Mouse (Mus musculus) intestine, embryonic 14.5 days (tissue): ENCODE measurements around the gene Cwc22. TPM values are rescaled to one million over a fixed set of nuclear protein-coding genes. Genes with fewer than 3 reads are reported as not detected.
"Not testable (repeated sequence)": the region's sequence is repeated elsewhere in the genome, so short reads cannot be mapped to it uniquely, and the experiment has no call there.

Source experiments
- ATAC-seq: fragments of 200-750 bp; cut with Nextera tagmentation; replicated peaks from 2 replicates; pipeline ENCODE4 v1.8.0; 2017; ENCODE audit warnings: low read depth, moderate number of reproducible peaks, moderate TSS enrichment, moderate library complexity; ENCODE audit not compliant: low FRiP score, low TSS enrichment
- DNase-seq: peaks from one replicate; pipeline ENCODE4 v3.0.0-alpha.2; 2018; ENCODE audit warnings: low spot score
- H3K27ac ChIP-seq: fragments of 300-500 bp; sonication (generic); 2 replicates; pipeline ENCODE4 v1.5.1; 2014; ENCODE audit warnings: low read depth, mild to moderate bottlenecking, control low read depth
- H3K27me3 ChIP-seq: fragments of 300-500 bp; sonication (generic); replicated peaks from 2 replicates; pipeline ENCODE4 v1.6.1; 2014; ENCODE audit warnings: low read length, control low read depth; ENCODE audit not compliant: control insufficient read depth, insufficient read depth
- H3K36me3 ChIP-seq: fragments of 300-500 bp; sonication (generic); 2 replicates; pipeline ENCODE4 v1.6.1; 2014; ENCODE audit warnings: low read length, control low read depth; ENCODE audit not compliant: control insufficient read depth, insufficient read depth
- H3K4me1 ChIP-seq: fragments of 300-500 bp; sonication (generic); replicated peaks from 2 replicates; pipeline ENCODE4 v1.6.1; 2014; ENCODE audit warnings: low read length, control low read depth, mixed read lengths; ENCODE audit not compliant: control insufficient read depth, insufficient read depth
- H3K4me2 ChIP-seq: fragments of 300-500 bp; sonication (generic); 2 replicates; pipeline ENCODE4 v1.6.1; 2014; ENCODE audit warnings: low read length
- H3K4me3 ChIP-seq: fragments of 300-500 bp; sonication (generic); 2 replicates; pipeline ENCODE4 v1.5.1; 2014; ENCODE audit warnings: low read depth, low read length, control low read depth, mixed read lengths
- H3K9ac ChIP-seq: fragments of 300-500 bp; sonication (generic); 2 replicates; pipeline ENCODE4 v1.6.1; 2014; ENCODE audit warnings: mild to moderate bottlenecking, low read length
- H3K9me3 ChIP-seq: fragments of 300-500 bp; sonication (generic); 2 replicates; pipeline ENCODE4 v1.6.1; 2016; ENCODE audit warnings: low read length, control low read depth; ENCODE audit not compliant: control insufficient read depth
- WGBS: fragments of 180-500 bp; shearing (Covaris S2); extraction: QIAGEN DNeasy Blood & Tissue Kit; methylation state at CpG from one replicate; pipeline ENCODE4 v1.1.7; 2014; 5-methylcytosine and 5-hydroxymethylcytosine counted together
- polyA plus RNA-seq: library from polyadenylated mRNA; unstranded; fragments of >200 nt; fragmentation: Nextera tagmentation; extraction: Ambion mirVana; gene quantifications from 2 replicates; pipeline ENCODE4 v1.2.1, GENCODE M21; 2014

Cwc22 gene
- polyA plus RNA-seq, 1 experiment from 2014 or later, result 35.1 TPM

DNA sequence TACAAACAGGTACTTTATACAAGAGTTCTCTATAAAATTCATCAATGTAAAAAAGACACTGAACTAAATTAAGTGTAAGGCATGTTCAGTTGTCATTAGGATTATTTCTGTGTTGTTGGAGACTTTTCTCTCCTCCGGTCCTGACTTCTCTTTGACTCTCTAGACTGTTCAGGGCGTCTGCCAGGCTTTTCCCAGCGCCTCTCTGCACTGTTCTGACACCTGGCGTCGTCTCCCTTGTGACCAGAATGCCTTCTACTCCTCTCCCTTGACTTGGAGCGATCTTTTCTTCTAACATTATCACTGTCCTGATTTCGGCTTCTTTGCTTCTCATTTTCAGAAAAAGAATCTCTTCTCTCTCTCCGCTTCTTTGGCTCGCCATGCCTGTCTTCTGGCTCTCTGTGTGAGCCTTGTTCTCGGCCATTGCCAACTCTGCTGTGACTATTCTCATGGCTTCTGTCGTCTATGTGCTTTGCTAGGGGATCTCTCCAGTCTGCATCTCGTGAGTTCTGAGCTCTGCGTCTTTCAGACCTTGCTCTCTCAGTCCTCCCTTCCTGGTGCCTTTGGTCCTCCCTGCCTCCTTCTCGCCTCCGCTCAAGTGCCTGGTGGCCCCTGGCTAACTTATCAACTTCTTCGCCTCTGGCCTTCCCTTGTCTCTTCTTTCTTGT lies 50.1 kb downstream of the Cwc22 start:
- not testable (repeated sequence) for H3K4me1 ChIP-seq, H3K27ac ChIP-seq, H3K4me2 ChIP-seq, ATAC-seq, H3K9ac ChIP-seq, H3K27me3 ChIP-seq, H3K9me3 ChIP-seq, DNase-seq, H3K4me3 ChIP-seq
- peaks cover 65% of the 10 kb centered on the region for H3K36me3 ChIP-seq
- whole genome bisulfite sequencing, result 92% methylated on average over 16 of the region's 16 CpGs

DNA sequence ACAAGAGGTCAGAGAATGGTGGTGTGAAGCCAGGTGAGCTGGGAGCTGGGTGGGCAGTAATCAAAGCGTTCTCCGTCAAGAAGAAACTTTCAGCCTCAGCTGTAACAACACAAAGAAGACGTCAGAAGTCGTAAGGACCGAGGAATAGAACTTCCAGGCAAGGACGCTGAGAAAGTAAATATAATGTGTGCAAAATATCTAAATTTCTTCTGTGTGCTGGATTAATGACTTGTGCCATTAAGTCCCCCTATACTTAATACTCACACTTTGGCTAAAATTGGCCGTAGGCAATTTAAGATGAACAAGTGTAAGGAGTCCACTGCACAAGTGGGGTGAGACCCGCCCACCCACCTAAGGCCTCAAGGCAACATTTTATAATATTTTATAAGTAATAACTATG lies 51.3 kb downstream of the Cwc22 start:
- no peak overlapping the region for H3K4me3 ChIP-seq
- H3K9ac ChIP-seq, result no peak overlapping the region
- ATAC-seq (no peak), DNase-seq (no peak)
- H3K36me3 ChIP-seq, result peaks cover 57% of the 10 kb centered on the region
- H3K4me1 ChIP-seq, result no peaks in the 10 kb centered on the region
- H3K27ac ChIP-seq, result no peak overlapping the region
- no peaks in the 10 kb centered on the region for H3K9me3 ChIP-seq
- WGBS, result 93% methylated on average over 8 of the region's 8 CpGs
- no peak overlapping the region for H3K4me2 ChIP-seq
- H3K27me3 ChIP-seq, result no peaks in the 10 kb centered on the region

- Histone ChIP-seq H3K9ac (no peak overlapping the region), H3K27ac (no peak overlapping the region), H3K4me3 (no peak overlapping the region), H3K4me2 (no peak overlapping the region), H3K4me1 (no peaks in the 10 kb centered on the region), H3K36me3 (peaks cover 43% of the 10 kb centered on the region), H3K9me3 (no peaks in the 10 kb centered on the region), H3K27me3 (no peaks in the 10 kb centered on the region)
- WGBS, result 91% methylated on average over 8 of the region's 8 CpGs
- no peak for DNase-seq
- no peak for ATAC-seq
Measured at GRCm38 (mm10) chr2:77893505-77893904, 52.7 kb downstream of the Cwc22 start.

GRCm38 (mm10) chr2:77892573-77892972 lies 53.6 kb downstream of the Cwc22 start:
- Histone ChIP-seq H3K27me3 (no peaks in the 10 kb centered on the region), H3K36me3 (peaks cover 34% of the 10 kb centered on the region), H3K27ac (no peak overlapping the region), H3K9ac (no peak overlapping the region), H3K4me3 (no peak overlapping the region), H3K4me2 (no peak overlapping the region), H3K9me3 (no peaks in the 10 kb centered on the region), H3K4me1 (no peaks in the 10 kb centered on the region)
- DNase-seq (no peak), ATAC-seq (no peak)
- 95% methylated on average over 4 of the region's 4 CpGs for WGBS

GRCm38 (mm10) chr2:77890836-77891438 lies 55.2 kb downstream of the Cwc22 start:
- 92% methylated on average over 5 of the region's 5 CpGs for WGBS
- no peak for DNase-seq

GRCm38 (mm10) chr2:77889949-77890348 lies 56.2 kb downstream of the Cwc22 start:
- H3K4me3 ChIP-seq, result no peak overlapping the region
- no peak overlapping the region for H3K4me2 ChIP-seq
- no peak overlapping the region for H3K27ac ChIP-seq
- no peak for DNase-seq
- ATAC-seq, result no peak
- no peaks in the 10 kb centered on the region for H3K4me1 ChIP-seq
- no peaks in the 10 kb centered on the region for H3K27me3 ChIP-seq
- 92% methylated on average over 6 of the region's 6 CpGs for WGBS
- no peak overlapping the region for H3K9ac ChIP-seq
- H3K36me3 ChIP-seq, result peaks cover 14% of the 10 kb centered on the region
- H3K9me3 ChIP-seq, result no peaks in the 10 kb centered on the region

More at GRCm38 (mm10) chr2:77890836-77891438, 55.2 kb downstream of the Cwc22 start:
- Histone ChIP-seq H3K4me2 (no peak overlapping the region), H3K9ac (no peak overlapping the region), H3K4me3 (no peak overlapping the region), H3K4me1 (no peaks in the 10 kb centered on the region), H3K27ac (no peak overlapping the region), H3K9me3 (no peaks in the 10 kb centered on the region), H3K36me3 (peaks cover 21% of the 10 kb centered on the region), H3K27me3 (no peaks in the 10 kb centered on the region)
- no peak for ATAC-seq

- Histone ChIP-seq H3K9me3 (no peaks in the 10 kb centered on the region), H3K27ac (no peak overlapping the region), H3K4me3 (no peak overlapping the region), H3K27me3 (no peaks in the 10 kb centered on the region), H3K36me3 (peaks cover 8% of the 10 kb centered on the region), H3K9ac (no peak overlapping the region), H3K4me2 (no peak overlapping the region), H3K4me1 (no peaks in the 10 kb centered on the region)
- DNase-seq (no peak), ATAC-seq (no peak)
- 88% methylated on average over 5 of the region's 5 CpGs for WGBS
Measured at GRCm38 (mm10) chr2:77889401-77889800, 56.8 kb downstream of the Cwc22 start.

- ATAC-seq (no peak), DNase-seq (no peak)
- Histone ChIP-seq H3K4me1 (no peaks in the 10 kb centered on the region), H3K4me3 (no peak overlapping the region), H3K9ac (no peak overlapping the region), H3K4me2 (no peak overlapping the region), H3K9me3 (no peaks in the 10 kb centered on the region), H3K27ac (no peak overlapping the region), H3K36me3 (peaks cover 5% of the 10 kb centered on the region), H3K27me3 (no peaks in the 10 kb centered on the region)
- WGBS, result 69% methylated on average over 2 of the region's 2 CpGs
Measured at GRCm38 (mm10) chr2:77888826-77889225, 57.3 kb downstream of the Cwc22 start.

DNA sequence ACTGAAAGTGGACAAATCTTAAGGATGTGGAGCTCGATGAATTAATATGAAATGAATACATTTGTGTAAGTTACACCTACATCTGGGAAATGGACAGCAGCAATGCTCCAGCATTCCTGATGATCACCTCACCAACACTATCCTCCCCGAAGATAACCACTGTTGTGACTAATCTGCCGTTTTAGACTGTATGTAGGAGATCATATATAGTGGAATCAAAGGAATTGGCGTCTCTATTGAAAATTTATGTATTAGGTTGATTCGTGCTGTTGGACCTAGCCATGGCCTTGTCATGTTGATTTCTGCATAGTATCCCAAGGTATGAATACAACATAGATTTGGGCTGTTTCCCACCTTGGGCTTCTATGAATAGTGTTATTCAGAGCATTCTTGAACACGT lies 58.1 kb downstream of the Cwc22 start:
- H3K9ac ChIP-seq, result no peak overlapping the region
- no peak for DNase-seq
- H3K4me3 ChIP-seq, result no peak overlapping the region
- no peaks in the 10 kb centered on the region for H3K4me1 ChIP-seq
- H3K9me3 ChIP-seq, result no peaks in the 10 kb centered on the region
- H3K27me3 ChIP-seq, result no peaks in the 10 kb centered on the region
- H3K27ac ChIP-seq, result no peak overlapping the region
- no peak for ATAC-seq
- no peak overlapping the region for H3K4me2 ChIP-seq
- no peaks in the 10 kb centered on the region for H3K36me3 ChIP-seq
- WGBS, result 90% methylated on average over 6 of the region's 6 CpGs
